Mouse (Mus musculus) intestine, embryonic 15.5 days (tissue): ENCODE measurements around the gene Pes1. TPM values are rescaled to one million over a fixed set of nuclear protein-coding genes. Genes with fewer than 3 reads are reported as not detected.
"Not testable (repeated sequence)": the region's sequence is repeated elsewhere in the genome, so short reads cannot be mapped to it uniquely, and the experiment has no call there.

Source experiments
- ATAC-seq: fragments of 200-750 bp; cut with Nextera tagmentation; 2 replicates; pipeline ENCODE4 v1.8.0; 2017; ENCODE audit warnings: moderate TSS enrichment, moderate library complexity
- H3K27ac ChIP-seq: fragments of 300-500 bp; sonication (generic); 2 replicates; pipeline ENCODE4 v1.5.1; 2015; ENCODE audit warnings: mild to moderate bottlenecking, inconsistent platforms
- H3K27me3 ChIP-seq: fragments of 300-500 bp; sonication (generic); replicated peaks from 2 replicates; pipeline ENCODE4 v1.6.1; 2015; ENCODE audit warnings: inconsistent platforms
- H3K36me3 ChIP-seq: fragments of 300-500 bp; sonication (generic); 2 replicates; pipeline ENCODE4 v1.6.1; 2015; ENCODE audit warnings: inconsistent platforms
- H3K4me1 ChIP-seq: fragments of 300-500 bp; sonication (generic); replicated peaks from 2 replicates; pipeline ENCODE4 v1.6.1; 2015; ENCODE audit warnings: inconsistent platforms
- H3K4me2 ChIP-seq: fragments of 300-500 bp; sonication (generic); replicated peaks from 2 replicates; pipeline ENCODE4 v1.6.1; 2015; ENCODE audit warnings: mild to moderate bottlenecking, inconsistent platforms
- H3K4me3 ChIP-seq: fragments of 300-500 bp; sonication (generic); replicated peaks from 2 replicates; pipeline ENCODE4 v1.5.1; 2015; ENCODE audit warnings: inconsistent platforms
- H3K9ac ChIP-seq: fragments of 300-500 bp; sonication (generic); 2 replicates; pipeline ENCODE4 v1.6.1; 2015; ENCODE audit warnings: inconsistent platforms
- H3K9me3 ChIP-seq: fragments of 300-500 bp; sonication (generic); 2 replicates; pipeline ENCODE4 v1.6.1; 2016; ENCODE audit warnings: inconsistent platforms
- WGBS: fragments of 180-500 bp; shearing (Covaris S2); methylation state at CpG from one replicate; pipeline ENCODE4 v1.1.7; 2015; 5-methylcytosine and 5-hydroxymethylcytosine counted together
- polyA plus RNA-seq: library from polyadenylated mRNA; unstranded; fragments of >200 nt; fragmentation: Nextera tagmentation; extraction: Ambion mirVana; gene quantifications from 2 replicates; pipeline ENCODE4 v1.2.1, GENCODE M21; 2015

Gene Pes1
- polyA plus RNA-seq, 1 experiment from 2014 or later, result 84.1 TPM

- Histone ChIP-seq H3K4me2 (no peak overlapping the region), H3K4me3 (no peak overlapping the region), H3K9ac (no peak overlapping the region), H3K27ac (no peak overlapping the region), H3K9me3 (no peaks in the 10 kb centered on the region), H3K36me3 (no peaks in the 10 kb centered on the region), H3K4me1 (peaks cover 7% of the 10 kb centered on the region; the same call in 1 of the 2 replicates), H3K27me3 (no peaks in the 10 kb centered on the region)
- ATAC-seq, result no peak
- WGBS, result 90% methylated on average over 9 of the region's 9 CpGs
These were observed 30.0 kb upstream of the Pes1 start for GRCm38 (mm10) chr11:3933756-3934285.

- ATAC-seq, result no peak
- H3K4me3 ChIP-seq, result no peak overlapping the region
- H3K27me3 ChIP-seq, result no peaks in the 10 kb centered on the region
- no peaks in the 10 kb centered on the region for H3K9me3 ChIP-seq
- no peak overlapping the region for H3K27ac ChIP-seq
- no peaks in the 10 kb centered on the region for H3K36me3 ChIP-seq
- 73% methylated on average over 4 of the region's 4 CpGs for WGBS
- H3K4me1 ChIP-seq, result peaks cover 7% of the 10 kb centered on the region; the same call in 1 of the 2 replicates
- no peak overlapping the region for H3K9ac ChIP-seq
- no peak overlapping the region for H3K4me2 ChIP-seq
These were observed 28.6 kb upstream of the Pes1 start for GRCm38 (mm10) chr11:3935135-3935534.

DNA sequence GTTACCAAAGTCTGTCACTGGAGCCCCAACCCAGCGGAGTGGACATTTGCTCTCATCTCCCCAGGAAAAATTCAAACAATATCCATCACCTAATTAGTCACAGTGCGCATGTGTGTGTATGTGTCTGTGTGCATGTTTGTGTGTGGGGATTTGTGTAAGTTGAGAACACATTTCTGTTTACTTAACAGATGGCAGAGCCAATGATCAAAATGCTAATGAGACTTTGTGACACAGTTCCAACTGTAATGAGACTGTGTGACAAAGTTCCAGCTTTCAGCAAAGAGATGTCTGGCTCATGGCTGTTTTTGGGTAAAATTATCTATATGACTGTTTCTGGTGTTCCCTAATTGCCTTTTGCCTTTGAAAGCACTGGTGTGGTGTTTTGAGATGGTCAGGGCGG is 27.5 kb upstream of the Pes1 start:
- Histone ChIP-seq H3K9me3 (no peaks in the 10 kb centered on the region), H3K36me3 (no peaks in the 10 kb centered on the region), H3K4me2 (no peak overlapping the region), H3K4me1 (0 out of 2 replicates have a peak, but pooled peaks cover 1% of the 10 kb centered on the region), H3K9ac (no peak overlapping the region), H3K27ac (no peak overlapping the region), H3K27me3 (no peaks in the 10 kb centered on the region), H3K4me3 (no peak overlapping the region)
- ATAC-seq, result no peak
- WGBS, result 82% methylated on average over 3 of the region's 3 CpGs

GRCm38 (mm10) chr11:3937321-3937874 is 26.4 kb upstream of the Pes1 start:
- Histone ChIP-seq H3K4me2 (no peak overlapping the region), H3K9ac (no peak overlapping the region), H3K4me1 (no peaks in the 10 kb centered on the region), H3K27ac (no peak overlapping the region), H3K9me3 (no peaks in the 10 kb centered on the region), H3K27me3 (no peaks in the 10 kb centered on the region), H3K4me3 (no peak overlapping the region), H3K36me3 (no peaks in the 10 kb centered on the region)
- 72% methylated on average over 13 of the region's 13 CpGs for WGBS
- no peak for ATAC-seq

DNA sequence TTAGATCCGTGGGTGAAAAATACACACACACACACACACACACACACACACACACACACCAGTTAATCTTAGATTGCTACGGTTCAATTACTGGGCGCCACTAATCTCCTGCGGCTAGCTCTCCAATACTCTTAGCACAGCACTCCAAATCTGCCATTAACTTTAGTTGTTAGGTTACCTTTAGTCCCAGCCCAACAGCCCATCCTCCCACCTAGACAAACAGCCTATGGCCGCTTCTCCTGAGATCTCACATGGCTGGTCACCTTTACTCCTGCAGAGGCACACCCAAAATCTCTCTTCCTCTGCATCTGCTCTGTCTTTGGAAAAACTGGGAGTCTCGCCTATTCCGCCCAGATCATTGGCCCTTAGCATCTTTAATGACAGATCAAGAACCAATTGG is 22.4 kb upstream of the Pes1 start:
- Histone ChIP-seq H3K9me3 (no peaks in the 10 kb centered on the region), H3K4me2 (no peak overlapping the region), H3K9ac (no peak overlapping the region), H3K27me3 (0 out of 2 replicates have a peak, but pooled peaks cover 3% of the 10 kb centered on the region), H3K4me3 (no peak overlapping the region), H3K4me1 (no peaks in the 10 kb centered on the region), H3K36me3 (no peaks in the 10 kb centered on the region), H3K27ac (no peak overlapping the region)
- 88% methylated on average over 7 of the region's 7 CpGs for WGBS
- ATAC-seq, result no peak

- H3K4me2 ChIP-seq, result no peak overlapping the region
- no peak for ATAC-seq
- H3K36me3 ChIP-seq, result no peaks in the 10 kb centered on the region
- H3K9ac ChIP-seq, result no peak overlapping the region
- WGBS, result 27% methylated on average over 1 of the region's 1 CpGs
- H3K4me1 ChIP-seq, result no peaks in the 10 kb centered on the region
- H3K9me3 ChIP-seq, result no peaks in the 10 kb centered on the region
- no peak overlapping the region for H3K4me3 ChIP-seq
- 0 out of 2 replicates have a peak, but pooled peaks cover 3% of the 10 kb centered on the region for H3K27me3 ChIP-seq
- H3K27ac ChIP-seq, result no peak overlapping the region
These were observed 17.4 kb upstream of the Pes1 start for GRCm38 (mm10) chr11:3946386-3946785.

GRCm38 (mm10) chr11:3954876-3955275 is 8.9 kb upstream of the Pes1 start:
- H3K27me3 ChIP-seq, H3K4me2 ChIP-seq, H3K27ac ChIP-seq, H3K9me3 ChIP-seq, H3K36me3 ChIP-seq, H3K4me1 ChIP-seq, ATAC-seq, H3K9ac ChIP-seq, H3K4me3 ChIP-seq: not testable (repeated sequence)
- WGBS, result 85% methylated on average over 5 of the region's 5 CpGs

DNA sequence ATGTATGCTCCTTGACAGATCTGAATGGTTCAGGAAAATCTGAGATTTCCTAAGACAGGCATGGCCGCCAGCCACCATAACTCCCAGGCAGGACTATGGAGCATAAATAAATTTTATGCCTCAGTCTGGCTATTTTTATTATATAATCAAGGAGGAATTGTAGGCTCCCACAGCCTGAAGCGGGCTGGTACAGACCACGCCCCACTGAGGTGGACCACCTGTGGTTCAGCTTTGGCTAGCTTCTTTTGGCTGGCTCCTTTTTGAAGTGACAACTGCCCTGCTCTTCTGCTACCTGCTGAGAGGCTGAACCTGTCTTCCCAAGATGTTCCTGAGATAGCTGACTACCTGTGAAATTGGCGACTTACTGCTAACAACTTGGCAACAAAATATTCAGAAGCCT is 8.4 kb upstream of the Pes1 start:
- WGBS, result 75% methylated on average over 4 of the region's 4 CpGs

DNA sequence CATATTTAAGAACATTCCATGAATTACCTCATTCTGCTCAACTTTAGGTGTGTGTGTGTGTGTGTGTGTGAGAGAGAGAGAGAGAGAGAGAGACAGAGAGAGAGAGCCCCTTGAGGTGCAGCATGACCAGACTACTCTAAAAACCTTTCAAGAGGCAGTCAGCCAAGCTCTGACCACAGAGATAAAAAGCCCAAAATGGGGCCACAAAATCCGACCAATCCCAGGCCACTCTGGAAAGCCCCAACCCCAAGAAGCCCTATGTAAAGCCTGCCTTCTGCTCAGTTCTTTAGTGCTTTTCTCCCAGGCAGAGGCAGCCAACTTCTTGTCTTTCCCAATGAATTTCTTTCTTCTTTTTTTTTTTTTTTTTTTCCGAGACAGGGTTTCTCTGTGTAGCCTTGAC is 2.9 kb upstream of the Pes1 start:
- Histone ChIP-seq H3K27me3 (no peaks in the 10 kb centered on the region), H3K4me1 (peaks cover 3% of the 10 kb centered on the region; the same call in 1 of the 2 replicates), H3K9ac (no peak overlapping the region), H3K27ac (no peak overlapping the region), H3K36me3 (no peaks in the 10 kb centered on the region), H3K4me2 (no peak overlapping the region), H3K9me3 (no peaks in the 10 kb centered on the region), H3K4me3 (no peak overlapping the region)
- ATAC-seq, result no peak
- 51% methylated on average over 2 of the region's 2 CpGs for WGBS

More for the DNA sequence above, 8.4 kb upstream of the Pes1 start:
- H3K27ac ChIP-seq, H3K9me3 ChIP-seq, ATAC-seq, H3K4me2 ChIP-seq, H3K9ac ChIP-seq, H3K36me3 ChIP-seq, H3K4me1 ChIP-seq, H3K27me3 ChIP-seq, H3K4me3 ChIP-seq: not testable (repeated sequence)

DNA sequence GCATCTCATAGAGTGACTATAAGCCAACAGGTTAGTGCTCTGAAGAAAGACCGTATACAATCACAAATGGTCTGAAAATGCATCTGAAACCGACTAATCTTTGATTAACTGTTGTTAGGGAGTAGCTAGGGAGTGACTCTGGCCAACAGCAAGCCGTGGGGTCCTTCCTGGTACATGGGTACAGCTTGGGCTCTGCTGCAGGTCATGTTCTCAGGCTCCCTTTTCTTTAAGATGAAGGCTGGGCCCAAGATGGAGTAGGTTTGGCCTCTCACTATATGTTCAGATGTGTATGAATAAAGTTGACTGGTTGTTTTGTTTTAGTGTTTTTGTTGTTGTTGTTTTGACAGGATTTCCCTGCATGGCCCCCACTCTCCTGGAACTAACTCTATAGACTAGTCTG is 2.0 kb upstream of the Pes1 start:
- ATAC-seq, result no peak
- Histone ChIP-seq H3K4me2 (no peak overlapping the region), H3K4me1 (peaks cover 5% of the 10 kb centered on the region), H3K4me3 (no peak overlapping the region), H3K36me3 (no peaks in the 10 kb centered on the region), H3K27ac (no peak overlapping the region), H3K9ac (no peak overlapping the region), H3K27me3 (no peaks in the 10 kb centered on the region), H3K9me3 (no peaks in the 10 kb centered on the region)
- 72% methylated on average over 3 of the region's 3 CpGs for WGBS

DNA sequence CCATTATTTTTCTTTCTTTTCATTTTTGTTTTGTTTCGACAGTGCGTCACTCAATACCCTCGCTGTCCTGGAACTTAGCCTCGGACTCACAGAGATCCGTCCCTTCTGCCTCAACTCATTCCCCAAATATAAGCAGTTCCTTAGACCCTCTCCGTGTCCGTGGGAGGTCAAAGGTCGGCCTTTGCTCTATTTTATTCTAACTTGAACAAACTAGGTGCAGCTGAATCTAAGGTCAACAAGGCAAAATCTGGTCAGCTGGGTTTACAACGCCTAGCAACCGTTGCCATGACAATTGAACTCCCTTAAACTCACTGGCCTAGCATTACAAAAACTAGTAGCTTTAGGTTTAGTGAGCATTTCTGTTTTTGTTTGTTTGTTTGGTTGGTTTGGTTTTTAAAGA is 620 bp upstream of the Pes1 start:
- no peaks in the 10 kb centered on the region for H3K27me3 ChIP-seq
- peaks cover 5% of the 10 kb centered on the region for H3K4me1 ChIP-seq
- WGBS, result 81% methylated on average over 10 of the region's 10 CpGs
- peaks cover under 1% of the 10 kb centered on the region; the same call in 1 of the 2 replicates for H3K36me3 ChIP-seq
- H3K9ac ChIP-seq, result peak overlapping the region; percentile 21; the same call in 1 of the 2 replicates
- no peaks in the 10 kb centered on the region for H3K9me3 ChIP-seq
- peak overlapping the region; percentile 69 for H3K4me3 ChIP-seq
- H3K27ac ChIP-seq, result no peak overlapping the region
- peak; percentile 32 for ATAC-seq
- H3K4me2 ChIP-seq, result peak overlapping the region; percentile 62

GRCm38 (mm10) chr11:3964416-3965172 is 819 bp downstream of the Pes1 start:
- WGBS, result 12% methylated on average over 11 of the region's 11 CpGs
- peak overlapping the region; percentile 62 for H3K4me2 ChIP-seq
- peak; percentile 4; the same call in 1 of the 2 replicates for ATAC-seq

More at GRCm38 (mm10) chr11:3964416-3965172, 819 bp downstream of the Pes1 start:
- Histone ChIP-seq H3K9ac (peak overlapping the region; percentile 89), H3K27me3 (no peaks in the 10 kb centered on the region), H3K9me3 (no peaks in the 10 kb centered on the region), H3K4me1 (peaks cover 5% of the 10 kb centered on the region), H3K4me3 (peak overlapping the region; percentile 69), H3K36me3 (peaks cover 9% of the 10 kb centered on the region), H3K27ac (peak overlapping the region; percentile 52)
